Mouse (Mus musculus) intestine, postnatal 0 days (tissue): ENCODE results near the gene Cryab. TPM values are rescaled to one million over a fixed set of nuclear protein-coding genes. Genes with fewer than 3 reads are reported as not detected.
A peak's percentile ranks its signal among the peaks of the same experiment; 100 is the strongest.

Experiments used
- ATAC-seq: fragments of 200-750 bp; cut with Nextera tagmentation; 2 replicates; pipeline ENCODE4 v1.8.0; 2017; ENCODE audit warnings: mild to moderate bottlenecking, moderate TSS enrichment, moderate library complexity
- H3K27ac ChIP-seq: fragments of 300-500 bp; sonication (generic); 2 replicates; pipeline ENCODE4 v1.5.1; 2014; ENCODE audit warnings: mild to moderate bottlenecking, low read depth, low read length, moderate library complexity
- H3K27me3 ChIP-seq: fragments of 300-500 bp; sonication (generic); replicated peaks from 2 replicates; pipeline ENCODE4 v1.6.1; 2014; ENCODE audit warnings: low read length, mixed read lengths; ENCODE audit not compliant: control insufficient read depth, insufficient read depth
- H3K36me3 ChIP-seq: fragments of 300-500 bp; sonication (generic); 2 replicates; pipeline ENCODE4 v1.6.1; 2014; ENCODE audit warnings: mild to moderate bottlenecking, moderate library complexity; ENCODE audit not compliant: control insufficient read depth, insufficient read depth
- H3K4me1 ChIP-seq: fragments of 300-500 bp; sonication (generic); replicated peaks from 2 replicates; pipeline ENCODE4 v1.6.1; 2014; ENCODE audit warnings: antibody characterized with exemption, low read length, mixed read lengths; ENCODE audit not compliant: control insufficient read depth, insufficient read depth
- H3K4me2 ChIP-seq: fragments of 300-500 bp; sonication (generic); replicated peaks from 2 replicates; pipeline ENCODE4 v1.6.1; 2014; ENCODE audit warnings: low read depth, mild to moderate bottlenecking, moderate library complexity
- H3K4me3 ChIP-seq: fragments of 300-500 bp; sonication (generic); 2 replicates; pipeline ENCODE4 v1.5.1; 2014; ENCODE audit warnings: low read depth, low read length
- H3K9ac ChIP-seq: fragments of 300-500 bp; sonication (generic); 2 replicates; pipeline ENCODE4 v1.6.1; 2014; ENCODE audit warnings: mild to moderate bottlenecking, low read depth, low read length
- H3K9me3 ChIP-seq: fragments of 300-500 bp; sonication (generic); 2 replicates; pipeline ENCODE4 v1.6.1; 2016; ENCODE audit warnings: mixed run types; ENCODE audit not compliant: control insufficient read depth
- CTCF ChIP-seq: sonication (generic); IDR thresholded peaks from 2 replicates; pipeline ENCODE4 v1.5.1; 2016; ENCODE audit warnings: low read depth, mild to moderate bottlenecking, control low read depth, antibody characterized with exemption, moderate library complexity
- WGBS: fragments of 180-500 bp; shearing (Covaris S2); extraction: QIAGEN DNeasy Blood & Tissue Kit; methylation state at CpG from one replicate; pipeline ENCODE4 v1.1.7; 2014; 5-methylcytosine and 5-hydroxymethylcytosine counted together
- polyA plus RNA-seq: library from polyadenylated mRNA; unstranded; fragments of >200 nt; fragmentation: Nextera tagmentation; extraction: Ambion mirVana; gene quantifications from 2 replicates; pipeline ENCODE4 v1.2.1, GENCODE M21; 2015

The Cryab gene
- polyA plus RNA-seq, 1 experiment from 2014 or later, result 80.4 TPM

DNA sequence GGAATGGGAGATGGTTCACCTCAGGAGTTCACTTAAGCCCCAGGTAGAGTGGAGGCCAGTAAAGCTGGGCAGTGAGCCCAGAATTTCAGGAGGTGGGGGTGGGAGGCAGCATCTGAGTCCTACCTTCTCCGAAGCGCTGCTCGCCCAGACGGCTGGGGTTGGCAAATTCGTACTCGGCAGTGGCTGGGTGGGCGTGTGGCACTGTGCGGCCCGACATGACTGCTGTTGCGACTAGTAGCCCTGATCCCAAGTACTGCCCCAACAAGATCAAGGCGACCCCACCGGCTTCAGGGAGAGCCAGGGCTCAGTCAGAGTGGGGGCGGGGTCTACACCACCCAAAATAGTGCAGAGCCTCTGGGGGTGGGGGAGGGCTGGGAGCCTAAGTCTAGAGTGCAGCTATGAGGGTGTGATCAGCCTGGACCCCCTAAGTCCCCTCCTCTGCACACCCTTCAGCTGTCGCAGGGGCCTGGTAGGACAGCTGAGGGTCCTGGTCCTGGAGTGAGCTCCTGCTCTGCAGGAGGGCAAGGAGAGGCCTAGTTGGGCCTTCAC lies 1.0 kb downstream of the Cryab start, which contains the start of gene Hspb2:
Hspb2 (minus strand) TSS at position 301 of the 549 bp plus-strand sequence.
- no peak for TF ChIP-seq CTCF
- no peak for ATAC-seq
- Histone ChIP-seq H3K36me3 (no peaks in the 10 kb centered on the region), H3K4me3 (peak within 1 kb of the TSS; percentile 21), H3K4me2 (peak within 1 kb of the TSS; percentile 35), H3K9me3 (no peaks in the 10 kb centered on the region), H3K27ac (peak within 1 kb of the TSS; percentile 57; the same call in 1 of the 2 replicates), H3K27me3 (no peaks in the 10 kb centered on the region), H3K4me1 (0 out of 2 replicates have a peak, but pooled peaks cover 3% of the 10 kb centered on the region), H3K9ac (0 out of 2 replicates have a peak within 1 kb of the TSS, but pooled peaks have one; percentile 11)
- 64% methylated on average over 14 of the region's 14 CpGs for WGBS

DNA sequence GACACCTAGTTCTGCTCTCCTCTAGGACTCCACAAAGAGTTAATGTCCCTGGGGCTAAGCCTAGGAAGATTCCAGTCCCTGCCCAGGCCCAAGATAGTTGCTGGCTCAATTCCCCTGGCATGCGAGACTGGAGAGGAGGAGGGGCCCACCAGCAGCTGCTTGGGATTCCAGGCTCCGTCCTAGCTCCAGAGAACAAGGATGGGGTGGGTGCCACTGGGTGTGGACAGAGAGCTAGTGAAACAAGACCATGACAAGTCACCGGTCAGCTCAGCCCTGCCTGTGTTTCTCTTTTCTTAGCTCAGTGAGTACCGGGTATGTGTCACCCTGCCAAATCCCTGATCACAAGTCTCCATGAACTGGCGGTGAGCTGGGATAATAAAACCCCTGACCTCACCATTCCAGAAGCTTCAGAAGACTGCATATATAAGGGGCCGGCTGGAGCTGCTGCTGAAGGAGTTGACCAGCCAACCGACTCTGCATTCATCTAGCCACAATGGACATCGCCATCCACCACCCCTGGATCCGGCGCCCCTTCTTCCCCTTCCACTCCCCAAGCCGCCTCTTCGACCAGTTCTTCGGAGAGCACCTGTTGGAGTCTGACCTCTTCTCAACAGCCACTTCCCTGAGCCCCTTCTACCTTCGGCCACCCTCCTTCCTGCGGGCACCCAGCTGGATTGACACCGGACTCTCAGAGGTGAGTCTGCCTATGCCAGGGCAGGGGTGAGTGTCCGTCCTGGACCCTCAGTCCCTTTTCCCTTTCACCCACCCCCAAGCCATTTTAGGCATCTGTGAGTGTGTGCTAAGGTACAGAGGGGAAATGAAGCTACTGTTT lies 1.9 kb downstream of the Cryab start:
- ATAC-seq, result no peak; the same call in 1 of the 2 replicates
- no peak for TF ChIP-seq CTCF
- Histone ChIP-seq H3K9ac (no peak overlapping the region), H3K4me3 (peak overlapping the region; percentile 21), H3K36me3 (no peaks in the 10 kb centered on the region), H3K27ac (peak overlapping the region; percentile 57; the same call in 1 of the 2 replicates), H3K27me3 (no peaks in the 10 kb centered on the region), H3K9me3 (no peaks in the 10 kb centered on the region), H3K4me1 (0 out of 2 replicates have a peak, but pooled peaks cover 3% of the 10 kb centered on the region), H3K4me2 (peak overlapping the region; percentile 35)
- 58% methylated on average over 17 of the region's 17 CpGs for WGBS

DNA sequence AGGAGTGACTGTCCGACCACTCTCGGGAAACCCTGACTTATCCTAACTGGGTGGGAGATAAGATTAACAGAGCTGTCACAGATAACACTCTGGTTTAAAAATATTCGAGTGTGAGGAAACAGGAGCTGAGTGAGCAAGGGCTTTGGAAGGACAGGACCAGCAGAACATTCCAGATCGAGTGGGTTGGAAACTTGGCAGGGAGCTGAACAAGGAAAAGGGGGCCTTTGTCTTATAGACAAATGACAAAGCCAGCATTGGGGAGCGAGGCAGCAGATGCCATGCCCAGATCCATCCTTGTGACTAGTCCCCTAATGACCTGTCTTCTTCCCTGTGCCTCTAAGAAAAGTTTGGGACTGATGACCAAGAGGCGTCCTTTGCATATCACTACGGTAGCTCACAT lies 2.8 kb downstream of the Cryab start:
- H3K9ac ChIP-seq, result no peak overlapping the region
- peak overlapping the region; percentile 21 for H3K4me3 ChIP-seq
- TF ChIP-seq CTCF, result no peak
- WGBS, result 43% methylated on average over 7 of the region's 7 CpGs
- H3K36me3 ChIP-seq, result no peaks in the 10 kb centered on the region
- no peaks in the 10 kb centered on the region for H3K9me3 ChIP-seq
- no peak overlapping the region for H3K27ac ChIP-seq
- ATAC-seq, result no peak
- H3K4me2 ChIP-seq, result peak overlapping the region; percentile 35
- 0 out of 2 replicates have a peak, but pooled peaks cover 3% of the 10 kb centered on the region for H3K4me1 ChIP-seq
- H3K27me3 ChIP-seq, result no peaks in the 10 kb centered on the region

DNA sequence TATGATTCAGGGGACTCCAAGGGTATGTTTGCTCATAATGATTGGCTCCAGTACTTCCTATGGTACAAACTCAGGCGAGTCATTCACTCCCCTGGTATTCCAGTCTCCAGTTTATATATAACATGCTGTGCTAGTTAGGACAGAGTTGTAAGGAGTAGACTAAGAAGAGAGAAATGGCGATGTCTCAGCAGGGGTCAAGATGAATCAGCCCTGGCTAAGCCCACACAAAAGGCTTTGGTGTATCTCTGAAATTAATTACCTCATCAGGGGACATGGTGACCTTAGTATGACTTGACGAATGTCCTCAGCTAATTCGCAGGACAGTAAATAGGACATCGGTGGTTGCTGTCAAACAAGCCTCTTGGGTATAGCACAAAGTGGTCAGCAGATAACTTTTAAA lies 5.6 kb downstream of the Cryab start:
- Histone ChIP-seq H3K9me3 (no peaks in the 10 kb centered on the region), H3K9ac (no peak overlapping the region), H3K4me1 (0 out of 2 replicates have a peak, but pooled peaks cover 3% of the 10 kb centered on the region), H3K4me2 (no peak overlapping the region), H3K36me3 (no peaks in the 10 kb centered on the region), H3K27ac (no peak overlapping the region), H3K27me3 (no peaks in the 10 kb centered on the region), H3K4me3 (no peak overlapping the region)
- no peak for ATAC-seq
- TF ChIP-seq CTCF, result no peak
- 72% methylated on average over 5 of the region's 5 CpGs for WGBS

DNA sequence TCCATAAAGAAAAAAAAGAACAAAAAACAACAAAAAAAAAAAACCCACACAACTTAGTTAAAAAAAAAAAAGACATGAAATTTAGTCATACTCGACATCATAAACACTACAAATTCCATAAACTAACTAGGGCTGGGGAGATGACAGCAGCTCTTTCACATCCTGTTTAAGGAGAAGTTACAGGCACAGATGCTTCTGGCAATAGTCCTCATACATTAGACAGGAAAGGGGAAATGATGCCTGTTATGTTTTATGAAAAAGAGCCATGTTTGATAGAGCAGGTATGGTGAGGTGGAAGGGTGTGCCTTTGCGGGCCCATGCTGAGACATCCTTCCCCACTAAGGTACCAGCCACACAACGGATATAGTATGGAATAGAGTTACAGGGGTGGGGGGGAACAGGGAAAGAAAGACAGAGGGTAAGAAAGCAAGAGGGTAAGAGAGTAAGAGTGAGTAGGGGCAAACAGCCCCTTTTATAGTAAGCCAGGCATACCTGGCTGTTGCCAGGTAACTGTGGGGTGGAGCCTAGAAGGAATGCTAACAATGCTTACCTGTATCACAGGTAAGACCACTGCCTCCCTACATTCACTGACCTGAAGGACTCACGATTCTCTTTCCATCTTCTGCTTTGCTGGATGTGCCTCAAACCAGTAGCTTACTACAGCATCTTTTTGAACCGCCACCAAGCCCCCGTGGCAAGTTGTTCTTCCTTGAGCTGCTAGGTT lies 10.6 kb downstream of the Cryab start:
- WGBS, result 43% methylated on average over 6 of the region's 6 CpGs
- no peak for TF ChIP-seq CTCF
- H3K4me2 ChIP-seq, result no peak overlapping the region
- H3K27me3 ChIP-seq, result no peaks in the 10 kb centered on the region
- no peak overlapping the region for H3K27ac ChIP-seq
- H3K9ac ChIP-seq, result no peak overlapping the region
- no peak overlapping the region for H3K4me3 ChIP-seq
- no peaks in the 10 kb centered on the region for H3K4me1 ChIP-seq
- peaks cover 10% of the 10 kb centered on the region; the same call in 1 of the 2 replicates for H3K36me3 ChIP-seq
- no peaks in the 10 kb centered on the region for H3K9me3 ChIP-seq
- no peak for ATAC-seq

DNA sequence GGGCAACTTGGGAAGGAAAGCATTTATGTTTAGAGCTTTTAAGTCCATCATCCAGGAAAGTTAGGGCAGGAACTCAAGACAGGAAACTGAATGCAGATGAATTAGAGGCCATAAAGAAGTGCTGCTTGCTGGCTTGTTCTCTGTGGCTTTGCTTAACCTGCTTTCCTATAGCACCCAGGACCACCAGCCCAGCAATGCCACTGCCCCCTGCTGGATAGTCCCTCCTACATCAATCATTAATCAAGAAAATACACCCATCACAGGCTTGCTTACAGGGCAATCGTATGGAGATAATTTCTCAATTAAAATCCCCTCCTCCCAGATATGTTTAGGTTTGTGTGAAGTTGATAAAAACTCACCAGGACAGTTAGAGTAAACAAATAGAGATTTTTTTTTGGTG lies 12.2 kb downstream of the Cryab start:
- Histone ChIP-seq H3K36me3 (peaks cover 10% of the 10 kb centered on the region; the same call in 1 of the 2 replicates), H3K9me3 (no peaks in the 10 kb centered on the region), H3K27me3 (no peaks in the 10 kb centered on the region), H3K9ac (no peak overlapping the region), H3K4me2 (no peak overlapping the region), H3K4me1 (no peaks in the 10 kb centered on the region), H3K27ac (no peak overlapping the region), H3K4me3 (no peak overlapping the region)
- 50% methylated on average over 1 of the region's 1 CpGs for WGBS
- no peak for ATAC-seq
- TF ChIP-seq CTCF, result peak; percentile 64
